Mouse (Mus musculus): ENCODE measurements around the gene Vmn2r87. TPM values are rescaled to one million over a fixed set of nuclear protein-coding genes. Genes with fewer than 3 reads are reported as not detected.
"Not testable (repeated sequence)": the region's sequence is repeated elsewhere in the genome, so short reads cannot be mapped to it uniquely, and the experiment has no call there.

Gene Vmn2r87
- polyA plus RNA-seq (2014; fragmentation: Nextera tagmentation; extraction: Ambion mirVana) = 0.05 TPM in 1 of 2 replicates, not detected in the other

DNA sequence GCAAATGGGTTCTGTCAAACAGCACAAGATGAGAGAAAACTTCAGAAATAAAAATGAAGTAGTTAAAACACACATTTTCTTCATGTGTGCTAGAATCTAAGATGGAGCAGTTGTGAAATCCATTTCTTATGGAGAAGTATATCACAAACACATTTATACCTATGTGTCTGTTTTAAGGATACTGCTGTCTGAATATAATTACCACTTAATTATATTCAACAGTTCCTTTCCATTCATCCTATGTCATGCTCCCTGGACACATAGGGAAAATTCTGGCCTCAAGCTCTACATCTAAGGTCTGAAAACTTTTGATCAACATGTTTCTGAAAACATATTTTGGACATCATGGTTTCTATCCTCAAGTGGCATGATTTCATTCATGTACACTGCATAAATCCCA, at the start of gene Vmn2r87:
Gene Vmn2r87, minus strand, starts transcription at position 101 of the 400 bp plus-strand sequence.
- H3K9ac ChIP-seq (ENCODE audit: low read length) = no peak within 1 kb of the TSS
- no peaks in the 10 kb centered on the region for H3K36me3 ChIP-seq (ENCODE audit: control insufficient read depth, insufficient read depth, low read length)
- H3K9me3 ChIP-seq (ENCODE audit: control insufficient read depth, low read length) = no peaks in the 10 kb centered on the region
- H3K4me1 ChIP-seq (ENCODE audit: control insufficient read depth, insufficient read depth, low read length) = no peaks in the 10 kb centered on the region
- no peak within 1 kb of the TSS for H3K27ac ChIP-seq (ENCODE audit: low read depth, low read length)
- no peak within 1 kb of the TSS for H3K4me2 ChIP-seq
- no peak within 1 kb of the TSS for H3K4me3 ChIP-seq (ENCODE audit: low read depth, low read length)
- no peak for DNase-seq (ENCODE audit: low spot score, missing footprints)
- ATAC-seq (ENCODE audit: low FRiP score) = no peak
- H3K27me3 ChIP-seq (ENCODE audit: control insufficient read depth, insufficient read depth, low read length) = no peaks in the 10 kb centered on the region

DNA sequence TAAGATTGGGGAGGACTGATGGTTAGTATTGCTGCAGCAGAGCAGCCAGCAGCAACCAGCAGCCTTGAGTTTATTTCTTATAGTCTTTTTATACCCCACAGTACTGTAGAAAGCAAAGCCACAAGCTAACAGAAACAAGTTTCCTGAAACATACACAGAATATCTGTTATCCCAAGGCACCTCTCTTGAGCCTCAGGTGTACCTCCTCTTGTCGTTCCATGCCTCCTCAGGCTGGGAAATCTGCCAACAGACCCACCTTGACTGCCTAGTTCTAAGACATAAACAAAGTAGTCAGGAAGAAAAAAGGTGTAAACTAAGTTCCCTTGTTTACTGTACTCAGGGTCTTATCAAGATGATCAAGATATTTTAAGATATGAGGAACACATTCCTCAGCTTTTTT, 47.1 kb upstream of the Vmn2r87 start:
- not testable (repeated sequence) for H3K27me3 ChIP-seq (ENCODE audit: control insufficient read depth, insufficient read depth, low read length); ATAC-seq (ENCODE audit: low FRiP score); H3K36me3 ChIP-seq (ENCODE audit: control insufficient read depth, insufficient read depth, low read length); H3K27ac ChIP-seq (ENCODE audit: low read depth, low read length); H3K4me3 ChIP-seq (ENCODE audit: low read depth, low read length); H3K9ac ChIP-seq (ENCODE audit: low read length); H3K4me1 ChIP-seq (ENCODE audit: control insufficient read depth, insufficient read depth, low read length); H3K4me2 ChIP-seq; H3K9me3 ChIP-seq (ENCODE audit: control insufficient read depth, low read length)
- peak; percentile 67 for DNase-seq (ENCODE audit: low spot score, missing footprints)
- WGBS = 76% methylated on average over 1 of the region's 1 CpGs

DNA sequence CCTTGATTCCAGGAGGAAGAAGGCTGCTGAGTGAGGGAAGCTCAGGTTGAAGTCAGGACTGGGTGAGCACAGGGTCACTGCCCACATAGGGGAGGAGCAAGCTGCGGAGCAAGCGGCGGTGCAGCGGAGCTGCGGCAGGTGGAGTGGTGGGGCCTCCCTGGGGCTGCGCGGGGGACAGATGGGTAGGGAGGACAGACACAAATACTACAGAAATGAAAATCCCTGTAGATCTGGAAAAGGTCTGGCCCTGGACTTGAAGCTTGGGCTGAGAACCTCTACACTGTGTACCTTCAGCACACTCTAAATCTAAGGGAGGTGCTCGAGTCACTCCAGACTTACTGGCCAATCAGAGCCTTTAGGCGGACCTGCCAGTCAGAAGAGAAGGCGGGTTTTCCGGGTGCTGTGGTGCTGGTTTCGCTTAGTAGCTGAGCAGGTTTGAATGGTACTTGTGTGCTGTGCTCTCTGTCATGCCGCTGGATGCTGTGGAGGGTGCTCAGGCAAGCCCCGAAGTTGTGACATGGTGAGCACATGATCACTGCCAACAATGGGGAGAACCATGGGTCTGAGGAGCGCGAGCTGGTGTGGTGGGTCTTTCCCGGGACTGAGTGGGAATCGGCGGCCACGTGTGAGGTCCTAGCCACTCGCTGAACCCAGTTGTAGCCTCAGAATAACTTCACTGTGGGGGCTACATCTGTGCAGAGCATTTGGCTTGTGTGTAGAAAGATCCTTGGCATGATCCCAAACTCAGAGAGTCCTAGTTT, 44.9 kb upstream of the Vmn2r87 start:
- under 1% methylated on average over 20 of the region's 21 CpGs for WGBS
- peak overlapping the region; percentile 48 for H3K4me3 ChIP-seq (ENCODE audit: low read depth, low read length)
- H3K9ac ChIP-seq (ENCODE audit: low read length) = peak overlapping the region; percentile 65
- H3K27ac ChIP-seq (ENCODE audit: low read depth, low read length); H3K27me3 ChIP-seq (ENCODE audit: control insufficient read depth, insufficient read depth, low read length); H3K36me3 ChIP-seq (ENCODE audit: control insufficient read depth, insufficient read depth, low read length); H3K9me3 ChIP-seq (ENCODE audit: control insufficient read depth, low read length); H3K4me1 ChIP-seq (ENCODE audit: control insufficient read depth, insufficient read depth, low read length): not testable (repeated sequence)
- H3K4me2 ChIP-seq = peak overlapping the region; percentile 59
- DNase-seq (ENCODE audit: low spot score, missing footprints) (peak; percentile 98), ATAC-seq (ENCODE audit: low FRiP score) (peak; percentile 98)

DNA sequence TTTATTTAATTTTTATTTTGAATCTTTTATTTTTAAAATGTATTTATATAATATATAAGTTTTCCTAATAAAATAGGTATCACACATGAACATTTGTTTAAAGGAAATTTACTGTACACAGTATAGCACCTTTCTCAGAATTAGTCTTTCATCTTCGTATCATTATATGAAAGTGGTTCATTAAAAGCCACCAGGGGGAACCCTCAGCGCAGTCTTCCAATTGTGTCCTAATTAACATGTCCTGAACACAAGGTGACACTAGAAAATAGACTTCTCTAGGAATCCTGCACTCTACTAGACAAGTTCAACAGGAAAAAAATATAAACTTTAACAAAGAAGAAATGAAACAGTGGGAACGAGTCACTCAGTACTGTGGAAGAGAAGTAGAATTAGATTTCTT, 38.9 kb upstream of the Vmn2r87 start:
- Histone ChIP-seq H3K36me3 (ENCODE audit: control insufficient read depth, insufficient read depth, low read length) (no peaks in the 10 kb centered on the region), H3K4me1 (ENCODE audit: control insufficient read depth, insufficient read depth, low read length) (no peaks in the 10 kb centered on the region), H3K4me2 (no peak overlapping the region), H3K27me3 (ENCODE audit: control insufficient read depth, insufficient read depth, low read length) (no peaks in the 10 kb centered on the region), H3K4me3 (ENCODE audit: low read depth, low read length) (no peak overlapping the region), H3K9me3 (ENCODE audit: control insufficient read depth, low read length) (no peaks in the 10 kb centered on the region), H3K9ac (ENCODE audit: low read length) (no peak overlapping the region), H3K27ac (ENCODE audit: low read depth, low read length) (no peak overlapping the region)
- DNase-seq (ENCODE audit: low spot score, missing footprints) = no peak
- 0 out of 2 replicates have a peak, but pooled peaks have one; percentile 33 for ATAC-seq (ENCODE audit: low FRiP score)
- 84% methylated on average over 3 of the region's 3 CpGs for WGBS

DNA sequence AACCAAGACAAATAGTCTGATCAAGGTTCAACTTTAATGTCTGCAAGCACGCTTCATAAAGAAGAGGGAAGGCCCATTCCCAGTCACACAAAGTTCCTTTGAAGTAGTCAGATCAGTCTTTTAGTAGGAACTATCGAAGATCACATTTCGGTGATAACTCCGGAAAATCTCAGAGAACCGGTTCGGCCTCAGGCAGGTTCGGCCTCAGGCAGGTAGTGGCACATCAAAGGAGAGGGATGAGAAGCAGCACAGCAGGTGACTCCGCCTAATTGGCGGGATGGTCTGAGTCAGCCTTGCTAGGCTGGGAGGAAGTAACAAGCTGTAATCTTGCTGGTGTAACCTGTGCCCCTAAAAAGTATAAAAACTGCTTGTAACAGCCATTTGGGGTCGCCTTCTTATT, 30.7 kb upstream of the Vmn2r87 start:
- ATAC-seq (ENCODE audit: low FRiP score) (no peak), DNase-seq (ENCODE audit: low spot score, missing footprints) (no peak)
- Histone ChIP-seq H3K4me3 (ENCODE audit: low read depth, low read length) (no peak overlapping the region), H3K27me3 (ENCODE audit: control insufficient read depth, insufficient read depth, low read length) (no peaks in the 10 kb centered on the region), H3K27ac (ENCODE audit: low read depth, low read length) (no peak overlapping the region), H3K4me2 (no peak overlapping the region), H3K36me3 (ENCODE audit: control insufficient read depth, insufficient read depth, low read length) (no peaks in the 10 kb centered on the region), H3K4me1 (ENCODE audit: control insufficient read depth, insufficient read depth, low read length) (no peaks in the 10 kb centered on the region), H3K9me3 (ENCODE audit: control insufficient read depth, low read length) (no peaks in the 10 kb centered on the region), H3K9ac (ENCODE audit: low read length) (no peak overlapping the region)
- WGBS = 67% methylated on average over 10 of the region's 10 CpGs

DNA sequence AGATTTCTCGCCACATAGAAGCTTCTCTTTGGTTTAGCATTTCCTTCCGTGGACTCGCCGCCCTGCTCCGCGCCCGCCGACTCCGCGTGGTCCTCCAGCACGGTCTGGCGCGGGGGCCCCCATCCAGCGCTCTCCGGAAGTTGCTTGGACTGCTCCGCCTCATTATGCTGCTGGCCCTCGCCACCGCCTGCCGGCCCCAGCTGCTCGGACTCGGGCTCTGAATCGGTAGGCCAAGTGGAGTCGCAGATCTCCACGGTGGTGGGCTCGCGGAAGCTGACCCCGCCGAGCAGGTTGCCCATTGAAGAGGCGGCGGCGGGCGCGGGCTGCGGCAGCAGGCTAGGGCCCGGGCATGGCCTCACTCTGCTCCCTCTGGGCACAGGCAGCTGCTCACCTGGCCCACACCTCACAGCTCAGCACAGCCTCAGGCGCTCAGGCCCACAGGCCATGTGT, 26.9 kb downstream of the Vmn2r87 start:
- Histone ChIP-seq H3K9me3 (ENCODE audit: control insufficient read depth, low read length) (no peaks in the 10 kb centered on the region), H3K4me2 (peak overlapping the region; percentile 60), H3K9ac (ENCODE audit: low read length) (peak overlapping the region; percentile 68), H3K4me3 (ENCODE audit: low read depth, low read length) (peak overlapping the region; percentile 33), H3K27me3 (ENCODE audit: control insufficient read depth, insufficient read depth, low read length) (no peaks in the 10 kb centered on the region), H3K4me1 (ENCODE audit: control insufficient read depth, insufficient read depth, low read length) (no peaks in the 10 kb centered on the region; the same call in 1 of the 2 replicates), H3K27ac (ENCODE audit: low read depth, low read length) (no peak overlapping the region), H3K36me3 (ENCODE audit: control insufficient read depth, insufficient read depth, low read length) (no peaks in the 10 kb centered on the region)
- DNase-seq (ENCODE audit: low spot score, missing footprints) (peak; percentile 93), ATAC-seq (ENCODE audit: low FRiP score) (peak; percentile 99)
- 4% methylated on average over 36 of the region's 36 CpGs for WGBS

DNA sequence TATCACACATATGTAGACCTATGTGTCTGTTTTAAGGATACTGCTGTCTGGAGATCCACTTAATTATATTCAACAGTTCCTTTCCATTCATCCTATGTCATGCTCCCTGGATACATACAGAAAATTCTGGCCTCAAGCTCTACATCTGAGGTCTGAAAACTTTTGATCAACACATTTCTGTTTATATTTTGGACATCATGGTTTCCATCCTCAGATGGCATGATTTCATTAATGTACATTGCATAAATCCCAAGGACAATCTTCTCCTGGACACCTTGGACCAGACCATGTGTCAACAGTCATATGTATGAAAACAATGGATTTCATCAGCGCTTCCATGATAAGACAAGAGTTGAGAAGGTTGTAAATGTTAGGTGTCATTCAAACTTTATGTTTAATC, 41.2 kb downstream of the Vmn2r87 start, which contains the start of gene Vmn2r86:
Gene Vmn2r86, minus strand, starts transcription at position 101 of the 400 bp plus-strand sequence.
- not testable (repeated sequence) for ATAC-seq (ENCODE audit: low FRiP score)

DNA sequence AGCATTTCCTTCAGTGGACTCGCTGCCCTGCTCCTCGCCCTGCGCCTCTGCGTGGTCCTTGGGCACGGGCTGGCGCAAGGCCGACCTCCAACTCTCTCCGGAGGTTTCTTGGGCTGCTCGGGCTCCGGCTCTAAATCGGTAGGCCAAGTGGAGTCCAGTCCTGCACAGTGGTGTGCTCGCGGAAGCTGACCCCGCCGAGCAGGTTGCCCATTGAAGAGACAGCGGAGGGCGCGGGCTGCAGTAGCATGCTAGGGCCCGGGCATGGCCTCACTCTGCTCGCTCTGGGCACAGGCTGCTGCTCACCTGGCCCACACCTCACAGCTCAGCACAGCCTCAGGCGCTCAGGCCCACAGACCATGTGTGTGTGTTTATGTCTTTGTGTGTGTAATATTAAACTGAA, 52.4 kb downstream of the Vmn2r87 start:
- ATAC-seq (ENCODE audit: low FRiP score) (peak; percentile 16), DNase-seq (ENCODE audit: low spot score, missing footprints) (no peak)
- H3K9ac ChIP-seq (ENCODE audit: low read length) = no peak overlapping the region
- WGBS = 93% methylated on average over 21 of the region's 21 CpGs
- H3K36me3 ChIP-seq (ENCODE audit: control insufficient read depth, insufficient read depth, low read length) = no peaks in the 10 kb centered on the region
- no peaks in the 10 kb centered on the region for H3K9me3 ChIP-seq (ENCODE audit: control insufficient read depth, low read length)
- no peaks in the 10 kb centered on the region for H3K27me3 ChIP-seq (ENCODE audit: control insufficient read depth, insufficient read depth, low read length)
- no peak overlapping the region for H3K4me3 ChIP-seq (ENCODE audit: low read depth, low read length)
- no peaks in the 10 kb centered on the region for H3K4me1 ChIP-seq (ENCODE audit: control insufficient read depth, insufficient read depth, low read length)
- H3K4me2 ChIP-seq = no peak overlapping the region
- H3K27ac ChIP-seq (ENCODE audit: low read depth, low read length) = no peak overlapping the region

More for the DNA sequence above, 41.2 kb downstream of the Vmn2r87 start, which contains the start of gene Vmn2r86:
- WGBS = 93% methylated on average over 1 of the region's 1 CpGs
- not testable (repeated sequence) for H3K4me1 ChIP-seq (ENCODE audit: control insufficient read depth, insufficient read depth, low read length); H3K4me3 ChIP-seq (ENCODE audit: low read depth, low read length); H3K27me3 ChIP-seq (ENCODE audit: control insufficient read depth, insufficient read depth, low read length); DNase-seq (ENCODE audit: low spot score, missing footprints); H3K4me2 ChIP-seq; H3K27ac ChIP-seq (ENCODE audit: low read depth, low read length); H3K9me3 ChIP-seq (ENCODE audit: control insufficient read depth, low read length); H3K36me3 ChIP-seq (ENCODE audit: control insufficient read depth, insufficient read depth, low read length); H3K9ac ChIP-seq (ENCODE audit: low read length)

DNA sequence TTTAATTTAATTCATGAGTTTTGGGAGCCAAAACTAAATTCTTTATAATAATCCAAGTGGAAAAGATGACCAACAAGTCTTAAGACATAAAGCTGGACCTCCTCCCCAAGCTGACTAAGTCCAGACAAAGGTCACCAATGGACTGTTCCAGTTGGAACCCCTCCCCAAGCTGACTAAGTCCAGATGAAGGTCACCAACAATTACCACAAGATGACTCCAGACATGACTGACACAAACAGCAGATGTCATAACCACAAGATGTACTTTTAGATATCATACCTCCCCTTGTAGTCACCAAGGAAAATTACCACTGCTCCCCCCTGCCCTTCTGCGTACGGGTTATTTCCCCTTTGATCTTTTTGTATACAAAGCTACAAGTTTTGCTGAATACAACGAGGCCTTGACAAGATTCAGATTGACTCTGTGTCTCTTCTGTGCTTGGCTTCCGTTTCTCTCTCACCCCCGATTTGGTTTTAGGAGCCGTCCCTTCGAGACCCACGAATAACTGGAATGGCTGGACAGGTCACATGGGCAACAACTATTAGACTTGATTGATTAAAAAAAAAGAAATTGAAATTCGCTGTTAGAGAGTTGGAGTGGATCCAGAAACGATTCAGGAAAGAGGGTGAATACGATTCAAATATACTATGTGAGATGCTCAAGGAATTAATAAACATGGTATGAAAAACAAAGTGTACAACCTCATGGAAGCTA, 62.9 kb downstream of the Vmn2r87 start:
- H3K4me3 ChIP-seq (ENCODE audit: low read depth, low read length); H3K9ac ChIP-seq (ENCODE audit: low read length); H3K9me3 ChIP-seq (ENCODE audit: control insufficient read depth, low read length); H3K36me3 ChIP-seq (ENCODE audit: control insufficient read depth, insufficient read depth, low read length); H3K4me2 ChIP-seq; DNase-seq (ENCODE audit: low spot score, missing footprints); H3K4me1 ChIP-seq (ENCODE audit: control insufficient read depth, insufficient read depth, low read length); H3K27me3 ChIP-seq (ENCODE audit: control insufficient read depth, insufficient read depth, low read length); ATAC-seq (ENCODE audit: low FRiP score); H3K27ac ChIP-seq (ENCODE audit: low read depth, low read length): not testable (repeated sequence)
- WGBS = 90% methylated on average over 11 of the region's 11 CpGs
